Comparison of ENCODE assay signal across 11 mouse cellular contexts in genomic region chr5:104472371-104472770, GRCm38 (mm10). TPM values are rescaled to one million over a fixed set of nuclear protein-coding genes. Genes with fewer than 3 reads are reported as not detected.
A peak's percentile ranks its signal among the peaks of the same experiment; 100 is the strongest.
DNase-seq lines count a peak whose midpoint lies in the region; ATAC-seq lines count a peak whose summit lies in the region.
"Had no signal": no experiment of that assay in that cellular context is flagged by ENCODE, and none has a peak within 500 bp of the region (broad histone marks: within the 10 kb centered on the region; RNA-seq: fewer than 3 reads in every experiment).

No protein-coding gene starts in this region.

- 94% methylated on average over 8 of the region's 8 CpGs for WGBS in kidney, embryonic 16.5 days

- H3K9me3 ChIP-seq in kidney, embryonic 16.5 days (ENCODE audit: low read length), result no peaks in the 10 kb centered on the region
- H3K9me3 ChIP-seq: forebrain, embryonic 13.5 days; limb, embryonic 12.5 days had no signal

- H3K9ac ChIP-seq in kidney, embryonic 16.5 days (replicated peaks; ENCODE audit: low read length), result no peak overlapping the region
- H3K9ac ChIP-seq: forebrain, embryonic 13.5 days; limb, embryonic 12.5 days had no signal

- peaks cover 45% of the 10 kb centered on the region for H3K36me3 ChIP-seq in kidney, embryonic 16.5 days (ENCODE audit: insufficient read depth, low read length)

- DNase-seq in embryo, embryonic 10 days (ENCODE audit: low spot score), result peak; percentile 35
- no peak for DNase-seq in embryo, embryonic 9.5 days (ENCODE audit: extremely low spot score)
- DNase-seq in kidney, adult 9 months, result peak; percentile 42
- DNase-seq in thymus, postnatal 14 days, result peak; percentile 19
- DNase-seq in thymus, adult 18-20 months, result no peak
- peak; percentile 48 for DNase-seq in thymus, postnatal 4 days
- no peak for DNase-seq in urinary bladder, postnatal 14 days (ENCODE audit: low spot score)
- DNase-seq: cerebellum, adult 11-12 months had no signal

- H3K27ac ChIP-seq in kidney, embryonic 16.5 days (ENCODE audit: low read length), result no peak overlapping the region
- H3K27ac ChIP-seq: forebrain, embryonic 13.5 days; limb, embryonic 12.5 days had no signal

- H3K4me2 ChIP-seq in kidney, embryonic 16.5 days (replicated peaks; ENCODE audit: low read depth, low read length), result no peak overlapping the region
- H3K4me2 ChIP-seq: forebrain, embryonic 13.5 days; limb, embryonic 12.5 days had no signal

- H3K27me3 ChIP-seq in kidney, embryonic 16.5 days (ENCODE audit: insufficient read depth, low read length), result no peaks in the 10 kb centered on the region
- H3K27me3 ChIP-seq: forebrain, embryonic 13.5 days; limb, embryonic 12.5 days had no signal

- H3K4me3 ChIP-seq in kidney, embryonic 16.5 days (ENCODE audit: low read length), result no peak overlapping the region
- H3K4me3 ChIP-seq: forebrain, embryonic 13.5 days; limb, embryonic 12.5 days had no signal

- H3K4me1 ChIP-seq in kidney, embryonic 16.5 days (ENCODE audit: insufficient read depth, low read length), result no peaks in the 10 kb centered on the region
- H3K4me1 ChIP-seq: forebrain, embryonic 13.5 days; limb, embryonic 12.5 days had no signal

- no peak for ATAC-seq in kidney, embryonic 16.5 days (ENCODE audit: low FRiP score, low TSS enrichment)
- ATAC-seq: forebrain, embryonic 13.5 days had no signal

RNA-seq across cellular contexts. Expression of gene Pkd2, which starts 13.1 kb away (rescaled TPM):
- 15.2 and 17.4 TPM in 2 replicates for polyA plus RNA-seq in kidney, embryonic 16.5 days (2015; fragmentation: Nextera tagmentation; extraction: Ambion mirVana)

RNA-seq across cellular contexts. Expression of gene BC005561, which starts 35.8 kb away (rescaled TPM):
- 11.1 and 12.5 TPM in 2 replicates for polyA plus RNA-seq in kidney, embryonic 16.5 days (2015; fragmentation: Nextera tagmentation; extraction: Ambion mirVana)

RNA-seq across cellular contexts. Expression of gene Spp1, which starts 37.5 kb away (rescaled TPM):
- 167 and 243 TPM in 2 replicates for polyA plus RNA-seq in kidney, embryonic 16.5 days (2015; fragmentation: Nextera tagmentation; extraction: Ambion mirVana)

Comparison
In these comparisons a context has a peak if more than half of its experiments do, and no peak if none do; other contexts are left out.
1. DNase-seq: peak in embryo, embryonic 10 days (single experiment), kidney, adult 9 months (single experiment), thymus, postnatal 14 days (single experiment) and thymus, postnatal 4 days (single experiment); none in embryo, embryonic 9.5 days (single experiment), thymus, adult 18-20 months (0 of 2) and urinary bladder, postnatal 14 days (single experiment).